Mouse (Mus musculus) neural tube, embryonic 14.5 days (tissue): ENCODE data around the gene Ly6g6d. TPM values are rescaled to one million over a fixed set of nuclear protein-coding genes. Genes with fewer than 3 reads are reported as not detected.

ENCODE experiments used
- ATAC-seq: fragments of 200-750 bp; cut with Nextera tagmentation; 2 replicates; pipeline ENCODE4 v1.8.0; 2017; ENCODE audit warnings: low read depth, mild to moderate bottlenecking, moderate TSS enrichment, moderate library complexity
- H3K27ac ChIP-seq: fragments of 300-500 bp; sonication (generic); 2 replicates; pipeline ENCODE4 v1.5.1; 2014; ENCODE audit warnings: low read depth, mild to moderate bottlenecking, control low read depth, low read length, moderate library complexity, mixed read lengths
- H3K27me3 ChIP-seq: fragments of 300-500 bp; sonication (generic); 2 replicates; pipeline ENCODE4 v1.6.1; 2014; ENCODE audit warnings: low read length; ENCODE audit not compliant: control insufficient read depth, insufficient read depth
- H3K36me3 ChIP-seq: fragments of 300-500 bp; sonication (generic); 2 replicates; pipeline ENCODE4 v1.6.1; 2014; ENCODE audit warnings: low read length, mixed read lengths; ENCODE audit not compliant: control insufficient read depth, insufficient read depth
- H3K4me1 ChIP-seq: fragments of 300-500 bp; sonication (generic); 2 replicates; pipeline ENCODE4 v1.6.1; 2014; ENCODE audit warnings: low read length; ENCODE audit not compliant: control insufficient read depth, insufficient read depth
- H3K4me2 ChIP-seq: fragments of 300-500 bp; sonication (generic); 2 replicates; pipeline ENCODE4 v1.6.1; 2014; ENCODE audit warnings: mild to moderate bottlenecking, low read depth, low read length, control low read depth
- H3K4me3 ChIP-seq: fragments of 300-500 bp; sonication (generic); 2 replicates; pipeline ENCODE4 v1.5.1; 2014; ENCODE audit warnings: low read depth, low read length, control low read depth, mixed read lengths
- H3K9ac ChIP-seq: fragments of 300-500 bp; sonication (generic); replicated peaks from 2 replicates; pipeline ENCODE4 v1.6.1; 2014; ENCODE audit warnings: low read depth, mild to moderate bottlenecking, control low read depth, low read length, mixed read lengths
- H3K9me3 ChIP-seq: fragments of 300-500 bp; sonication (generic); 2 replicates; pipeline ENCODE4 v1.6.1; 2016; ENCODE audit warnings: low read length; ENCODE audit not compliant: control insufficient read depth
- WGBS: fragments of 180-500 bp; shearing (Covaris S2); extraction: QIAGEN DNeasy Blood & Tissue Kit; methylation state at CpG from one replicate; pipeline ENCODE4 v1.1.7; 2014; 5-methylcytosine and 5-hydroxymethylcytosine counted together
- polyA plus RNA-seq: library from polyadenylated mRNA; unstranded; fragments of >200 nt; fragmentation: Nextera tagmentation; extraction: Ambion mirVana; gene quantifications from 2 replicates; pipeline ENCODE4 v1.2.1, GENCODE M21; 2014

The Ly6g6d gene
- polyA plus RNA-seq, 1 experiment from 2014 or later = 0.84 TPM

GRCm38 (mm10) chr17:35102299-35102698 is 24.4 kb upstream of the Ly6g6d start:
- Histone ChIP-seq H3K9ac (no peak overlapping the region), H3K9me3 (no peaks in the 10 kb centered on the region), H3K27me3 (no peaks in the 10 kb centered on the region), H3K4me1 (no peaks in the 10 kb centered on the region), H3K27ac (no peak overlapping the region), H3K36me3 (peaks cover 60% of the 10 kb centered on the region), H3K4me3 (no peak overlapping the region), H3K4me2 (no peak overlapping the region)
- no peak for ATAC-seq
- 76% methylated on average over 8 of the region's 8 CpGs for WGBS

GRCm38 (mm10) chr17:35101161-35101560 is 23.3 kb upstream of the Ly6g6d start:
- H3K27ac ChIP-seq = no peak overlapping the region
- H3K4me1 ChIP-seq = no peaks in the 10 kb centered on the region
- H3K4me2 ChIP-seq = no peak overlapping the region
- H3K27me3 ChIP-seq = no peaks in the 10 kb centered on the region
- H3K36me3 ChIP-seq = peaks cover 66% of the 10 kb centered on the region
- H3K9me3 ChIP-seq = no peaks in the 10 kb centered on the region
- H3K4me3 ChIP-seq = no peak overlapping the region
- H3K9ac ChIP-seq = no peak overlapping the region
- no peak for ATAC-seq
- WGBS = 92% methylated on average over 11 of the region's 11 CpGs

- Histone ChIP-seq H3K27ac (no peak overlapping the region), H3K36me3 (peaks cover 71% of the 10 kb centered on the region), H3K4me3 (no peak overlapping the region), H3K4me2 (no peak overlapping the region), H3K27me3 (no peaks in the 10 kb centered on the region), H3K4me1 (no peaks in the 10 kb centered on the region), H3K9me3 (no peaks in the 10 kb centered on the region), H3K9ac (no peak overlapping the region)
- 83% methylated on average over 10 of the region's 10 CpGs for WGBS
- no peak for ATAC-seq
Observed at GRCm38 (mm10) chr17:35100196-35100765, 22.4 kb upstream of the Ly6g6d start.

- no peak overlapping the region for H3K9ac ChIP-seq
- ATAC-seq = no peak
- H3K4me2 ChIP-seq = no peak overlapping the region
- H3K36me3 ChIP-seq = peaks cover 65% of the 10 kb centered on the region
- no peaks in the 10 kb centered on the region for H3K27me3 ChIP-seq
- 90% methylated on average over 12 of the region's 12 CpGs for WGBS
- no peak overlapping the region for H3K4me3 ChIP-seq
- no peaks in the 10 kb centered on the region for H3K9me3 ChIP-seq
- no peaks in the 10 kb centered on the region for H3K4me1 ChIP-seq
- H3K27ac ChIP-seq = no peak overlapping the region
Observed at GRCm38 (mm10) chr17:35097164-35097655, 19.3 kb upstream of the Ly6g6d start.

- WGBS = 84% methylated on average over 12 of the region's 12 CpGs
Observed at GRCm38 (mm10) chr17:35096597-35096996, 18.7 kb upstream of the Ly6g6d start.

GRCm38 (mm10) chr17:35094475-35095365 is 16.9 kb upstream of the Ly6g6d start:
- no peak overlapping the region for H3K4me3 ChIP-seq
- H3K27ac ChIP-seq = no peak overlapping the region
- H3K4me1 ChIP-seq = peaks cover 11% of the 10 kb centered on the region
- H3K4me2 ChIP-seq = no peak overlapping the region
- H3K27me3 ChIP-seq = no peaks in the 10 kb centered on the region
- H3K36me3 ChIP-seq = peaks cover 44% of the 10 kb centered on the region
- H3K9me3 ChIP-seq = no peaks in the 10 kb centered on the region
- no peak overlapping the region for H3K9ac ChIP-seq
- no peak for ATAC-seq
- 90% methylated on average over 15 of the region's 15 CpGs for WGBS

More at GRCm38 (mm10) chr17:35096597-35096996, 18.7 kb upstream of the Ly6g6d start:
- no peak for ATAC-seq
- no peaks in the 10 kb centered on the region for H3K27me3 ChIP-seq
- no peak overlapping the region for H3K9ac ChIP-seq
- H3K4me3 ChIP-seq = no peak overlapping the region
- H3K36me3 ChIP-seq = peaks cover 61% of the 10 kb centered on the region
- H3K9me3 ChIP-seq = no peaks in the 10 kb centered on the region
- H3K27ac ChIP-seq = no peak overlapping the region
- H3K4me2 ChIP-seq = no peak overlapping the region
- H3K4me1 ChIP-seq = no peaks in the 10 kb centered on the region

GRCm38 (mm10) chr17:35092403-35093198 is 14.7 kb upstream of the Ly6g6d start:
- peaks cover 11% of the 10 kb centered on the region for H3K4me1 ChIP-seq
- H3K4me3 ChIP-seq = no peak overlapping the region
- H3K27me3 ChIP-seq = no peaks in the 10 kb centered on the region
- 91% methylated on average over 14 of the region's 14 CpGs for WGBS
- H3K27ac ChIP-seq = no peak overlapping the region
- no peak for ATAC-seq
- H3K36me3 ChIP-seq = peaks cover 24% of the 10 kb centered on the region
- no peak overlapping the region for H3K4me2 ChIP-seq
- no peak overlapping the region for H3K9ac ChIP-seq
- no peaks in the 10 kb centered on the region for H3K9me3 ChIP-seq

GRCm38 (mm10) chr17:35090166-35090932 is 12.5 kb upstream of the Ly6g6d start:
- Histone ChIP-seq H3K36me3 (peaks cover 14% of the 10 kb centered on the region), H3K4me2 (peak overlapping the region; percentile 54), H3K27ac (peak overlapping the region; percentile 97), H3K4me3 (peak overlapping the region; percentile 52), H3K27me3 (no peaks in the 10 kb centered on the region), H3K4me1 (peaks cover 11% of the 10 kb centered on the region), H3K9ac (peak overlapping the region; percentile 81), H3K9me3 (no peaks in the 10 kb centered on the region)
- 54% methylated on average over 8 of the region's 8 CpGs for WGBS
- ATAC-seq = no peak
